Mouse (Mus musculus): ENCODE measurements around the gene Olah.

Gene Olah

DNA sequence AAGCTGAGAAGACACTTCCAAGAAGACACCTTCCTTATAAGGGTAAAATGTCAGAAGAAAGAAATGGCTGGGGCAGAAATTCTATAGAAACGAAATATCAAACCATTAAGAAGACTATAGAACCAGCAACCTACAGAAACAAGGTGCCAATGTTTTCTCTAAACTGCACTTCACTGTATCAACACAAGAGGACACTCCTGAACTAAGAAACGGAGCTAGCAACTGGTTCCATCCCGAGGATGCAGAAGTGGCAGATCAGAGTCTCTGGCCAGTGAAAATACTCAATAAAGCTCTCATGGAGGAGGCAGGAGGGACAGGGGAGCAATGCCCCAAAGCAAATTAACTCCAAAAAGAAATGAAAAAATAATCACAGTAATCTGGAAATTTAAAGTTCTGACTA, 48.1 kb downstream of the Olah start:
- no peak for DNase-seq (ENCODE audit: low spot score)

- no peak for DNase-seq (ENCODE audit: low spot score)
These were observed 48.6 kb downstream of the Olah start for GRCm38 (mm10) chr2:3348422-3348821.

DNA sequence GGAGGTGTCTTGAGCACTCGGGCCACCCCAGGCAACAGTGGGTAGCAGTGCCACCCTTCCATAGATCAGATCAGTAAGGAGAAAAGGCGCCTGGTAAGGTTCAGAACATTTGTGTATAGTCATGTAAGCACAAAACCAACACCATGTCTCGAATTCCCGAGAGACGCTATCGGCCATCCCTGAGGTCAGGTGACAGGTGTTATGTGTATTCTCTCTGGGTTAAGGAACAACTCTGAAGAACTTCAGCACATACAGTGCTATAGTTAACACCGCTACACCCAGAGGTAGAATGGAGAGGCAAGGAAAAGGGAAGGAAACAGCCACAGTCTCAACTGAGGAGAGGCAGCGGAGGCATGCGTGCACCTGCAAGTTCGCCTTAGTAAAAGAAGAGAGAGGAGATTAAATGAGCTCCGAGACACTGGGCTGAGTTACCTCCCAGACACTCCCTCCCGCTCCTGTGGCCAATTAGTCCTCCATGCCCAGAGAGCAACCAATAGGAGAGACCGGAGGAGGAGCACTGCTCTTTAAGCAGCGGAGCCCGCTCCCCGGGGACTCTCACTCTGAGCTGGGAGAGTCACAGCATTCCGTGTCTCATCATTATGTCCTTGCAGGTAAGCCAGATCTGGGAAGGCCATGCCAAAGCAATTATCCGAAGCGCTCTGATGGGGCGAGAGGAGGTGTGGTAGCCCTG, 61.3 kb downstream of the Olah start, which contains the start of gene Acbd7:
Gene Acbd7 (plus strand): TSS at position 558 of the 691 bp plus-strand sequence.
- no peak for DNase-seq (ENCODE audit: low spot score)

DNA sequence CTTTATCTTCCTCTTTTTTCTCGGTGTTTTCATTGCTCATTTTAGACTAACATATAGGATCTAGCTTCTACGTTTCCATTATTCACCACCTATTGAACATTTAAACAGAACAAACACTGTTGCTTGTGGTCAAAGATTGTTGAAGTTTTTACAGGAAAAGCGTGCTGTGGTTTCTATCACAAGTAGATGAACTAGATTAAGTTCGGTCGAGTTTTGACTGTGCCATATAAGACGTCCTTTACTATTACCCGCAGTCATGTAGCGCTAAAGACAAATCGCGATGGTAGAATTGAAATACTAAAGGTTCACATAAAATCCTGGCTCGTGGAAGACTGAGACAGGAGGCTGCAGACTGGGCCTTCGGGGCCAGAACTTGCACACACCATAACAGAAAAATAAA, 63.2 kb downstream of the Olah start:
- no peak for DNase-seq (ENCODE audit: low spot score)

- DNase-seq (ENCODE audit: low spot score) = peak; percentile 99
These were observed 64.3 kb downstream of the Olah start, which contains the start of gene Rpp38 for GRCm38 (mm10) chr2:3332484-3333242. Rpp38 (minus strand) TSS chr2:3332643.

- peak; percentile 43 for DNase-seq (ENCODE audit: low spot score)
These were observed 65.0 kb downstream of the Olah start for GRCm38 (mm10) chr2:3332056-3332455.

DNA sequence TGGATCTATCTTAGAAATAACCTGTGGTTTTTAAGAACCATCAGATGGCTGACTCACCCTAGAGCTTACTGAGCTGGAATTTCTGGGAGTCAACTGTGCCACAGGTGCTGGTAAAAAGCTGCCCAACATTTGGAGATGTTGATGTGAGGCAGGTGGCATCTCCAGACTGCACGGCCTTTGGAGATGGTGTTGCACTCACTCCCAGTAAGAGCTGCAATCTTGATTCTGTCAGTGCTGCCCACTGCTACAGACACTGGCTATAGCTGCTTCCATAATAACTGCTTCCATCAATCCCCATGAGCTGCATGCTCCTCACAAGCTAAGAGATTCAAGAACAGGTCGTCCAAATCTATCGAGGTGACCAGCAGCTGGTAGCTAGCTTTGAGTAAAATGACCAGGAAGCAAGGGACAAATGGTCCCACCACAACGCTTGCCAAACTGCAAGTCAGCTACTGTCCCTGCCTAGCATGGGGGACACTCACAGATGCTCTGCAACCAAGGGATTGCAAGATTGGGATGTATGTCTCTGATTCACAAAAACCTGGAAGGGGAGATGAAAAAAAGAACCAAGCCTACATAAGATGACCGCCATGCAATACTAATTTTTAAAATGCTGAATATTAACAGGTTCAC, 65.8 kb downstream of the Olah start:
- no peak for DNase-seq (ENCODE audit: low spot score)

- no peak for DNase-seq (ENCODE audit: low spot score)
These were observed 69.7 kb downstream of the Olah start for GRCm38 (mm10) chr2:3327351-3327750.

GRCm38 (mm10) chr2:3326547-3326946, 70.5 kb downstream of the Olah start:
- DNase-seq (ENCODE audit: low spot score) = no peak

GRCm38 (mm10) chr2:3324381-3325130, 72.5 kb downstream of the Olah start:
- DNase-seq (ENCODE audit: low spot score) = no peak

DNA sequence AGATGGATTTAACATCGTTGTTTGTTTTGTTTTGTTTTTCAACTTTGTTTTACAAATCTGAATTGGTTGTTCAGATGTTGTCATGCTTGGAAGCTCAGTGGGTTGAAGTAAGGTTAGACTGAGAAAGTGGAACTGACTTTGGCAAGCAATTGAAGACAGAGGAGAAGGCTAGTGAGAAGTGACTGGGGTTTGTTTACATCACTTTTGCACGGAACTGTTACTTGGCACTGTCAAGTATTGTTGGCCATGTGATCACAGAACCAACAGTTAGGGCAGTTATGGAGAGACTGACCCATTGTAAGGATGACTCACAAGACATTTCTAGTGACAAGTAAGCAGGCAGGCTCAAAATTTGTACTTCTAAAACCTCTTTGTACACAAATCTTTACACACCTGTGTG, 73.9 kb downstream of the Olah start:
- DNase-seq (ENCODE audit: low spot score) = no peak

DNA sequence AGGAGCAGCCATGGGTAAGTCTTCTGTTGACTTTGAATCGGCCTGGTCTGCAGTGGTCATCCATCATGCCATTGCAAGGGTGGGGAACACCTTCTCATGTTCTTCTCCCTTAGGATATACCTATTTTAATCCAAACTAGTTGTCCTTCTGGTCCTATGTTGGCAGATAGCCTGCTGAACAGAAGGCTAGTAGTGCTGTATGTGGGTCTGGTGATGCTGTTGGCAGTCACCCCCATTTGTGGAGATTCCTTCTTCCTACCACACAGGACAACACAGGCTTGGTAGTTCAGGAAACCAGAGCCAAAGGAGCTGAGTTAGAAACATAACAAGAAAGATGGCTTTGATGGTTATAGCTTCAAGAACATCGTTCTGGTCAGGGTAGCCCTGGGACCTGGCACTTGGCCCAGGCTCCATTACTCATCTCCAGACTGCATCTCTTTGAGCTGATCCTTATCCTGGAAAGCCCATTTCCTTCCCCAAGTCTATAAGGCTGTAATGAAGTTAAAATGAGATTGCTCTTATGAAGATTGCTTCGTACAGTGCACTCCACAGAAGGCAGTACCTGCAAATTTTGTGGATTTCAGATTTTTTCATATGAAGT, 91.5 kb downstream of the Olah start:
- no peak for DNase-seq (ENCODE audit: low spot score)

DNA sequence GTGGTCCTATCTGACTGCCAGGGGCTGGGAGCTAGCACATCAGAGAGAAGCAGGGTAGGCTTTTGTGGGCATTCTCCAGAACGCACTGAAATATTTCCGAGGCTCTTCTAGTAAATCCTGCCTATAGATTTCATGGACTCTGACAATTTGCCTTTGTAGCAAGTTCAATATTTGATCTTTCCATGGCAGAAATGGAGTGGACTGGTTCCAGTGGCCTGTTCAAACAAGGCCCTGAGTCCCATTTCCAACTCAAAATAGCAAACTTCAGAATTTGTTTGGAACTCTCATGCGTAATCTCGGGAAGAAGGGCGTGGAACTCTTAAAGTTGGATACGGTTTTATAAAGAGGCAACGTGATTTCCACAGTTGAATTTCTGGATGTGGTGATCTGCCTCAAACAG, 101.2 kb downstream of the Olah start:
- DNase-seq (ENCODE audit: low spot score) = no peak

- no peak for DNase-seq (ENCODE audit: low spot score)
These were observed 104.8 kb downstream of the Olah start for GRCm38 (mm10) chr2:3292170-3292569.

Measured in layer of hippocampus, adult 9-10 months (tissue).